27 mouse cellular contexts compared by ENCODE assay signal in the genomic region with DNA sequence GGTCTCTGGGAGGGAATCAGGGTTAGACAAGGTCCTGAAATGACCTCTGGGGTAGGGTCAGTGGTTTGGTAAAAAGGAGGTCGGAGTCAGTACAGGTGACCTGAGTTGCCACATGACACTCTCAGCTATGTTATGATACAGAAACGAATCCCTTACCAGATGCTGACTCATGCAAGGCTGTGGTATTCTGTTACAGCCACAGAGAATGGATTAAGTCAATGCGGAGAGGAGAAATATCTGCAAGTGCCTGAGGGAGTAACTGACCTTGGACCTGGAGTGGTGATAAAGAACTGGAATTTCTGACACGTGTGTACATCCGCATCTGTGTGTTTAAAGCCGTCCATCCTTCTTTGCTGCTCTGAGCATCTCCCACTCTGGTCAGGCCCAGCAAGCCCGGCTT. TPM values are rescaled to one million over a fixed set of nuclear protein-coding genes. Genes with fewer than 3 reads are reported as not detected.
DNase-seq lines count a peak whose midpoint lies in the region; ATAC-seq and TF ChIP-seq lines count a peak whose summit lies in the region.
"Had no signal": no experiment of that assay in that cellular context is flagged by ENCODE, and none has a peak within 500 bp of the region (broad histone marks: within the 10 kb centered on the region; RNA-seq: fewer than 3 reads in every experiment).

No protein-coding gene starts in this region.

- 0 out of 2 replicates have a peak, but pooled peaks cover 6% of the 10 kb centered on the region for H3K27me3 ChIP-seq in heart, embryonic 10.5 days (ENCODE audit: insufficient read depth, poor library complexity, severe bottlenecking)
- no peaks in the 10 kb centered on the region for H3K27me3 ChIP-seq in C2C12 (ENCODE audit: control insufficient read depth, insufficient read depth, insufficient read length)
- no peaks in the 10 kb centered on the region for H3K27me3 ChIP-seq in hindbrain, embryonic 10.5 days (ENCODE audit: insufficient read depth, poor library complexity, severe bottlenecking)
- H3K27me3 ChIP-seq: hindbrain, embryonic 12.5 days; midbrain, embryonic 15.5 days had no signal

- peak; percentile 62 for DNase-seq in heart, embryonic 10.5 days (ENCODE audit: low spot score)
- DNase-seq in heart, adult 8-10 months (ENCODE audit: low spot score): no peak
- DNase-seq in 3T3-L1 (ENCODE audit: low read depth, low spot score): peak; percentile 88
- no peak for DNase-seq in hindbrain, embryonic 10.5 days (ENCODE audit: low spot score)
- DNase-seq in retina, postnatal 1 day: no peak
- DNase-seq: adrenal gland, postnatal 36 days; cerebellum, adult 11-12 months; cerebellum, postnatal 25 days; gastrocnemius, adult 2 months; heart, postnatal 10 days; kidney, adult 2 months; kidney, postnatal 14 days; left cerebral cortex, postnatal 4 days; lung, adult 18-20 months; lung, postnatal 14 days; right cerebral cortex, adult 18-20 months had no signal

- WGBS in heart, embryonic 10.5 days: 68% methylated on average over 7 of the region's 7 CpGs
- 80% methylated on average over 7 of the region's 7 CpGs for WGBS in hindbrain, embryonic 10.5 days

- H3K9me3 ChIP-seq in heart, embryonic 10.5 days: no peaks in the 10 kb centered on the region
- H3K9me3 ChIP-seq in hindbrain, embryonic 10.5 days: no peaks in the 10 kb centered on the region
- H3K9me3 ChIP-seq: embryonic facial prominence, embryonic 13.5 days; hindbrain, embryonic 12.5 days; midbrain, embryonic 15.5 days had no signal

- no peaks in the 10 kb centered on the region for H3K36me3 ChIP-seq in heart, embryonic 10.5 days
- H3K36me3 ChIP-seq in C2C12 (ENCODE audit: control insufficient read depth, insufficient read depth): no peaks in the 10 kb centered on the region
- H3K36me3 ChIP-seq in hindbrain, embryonic 10.5 days: no peaks in the 10 kb centered on the region
- H3K36me3 ChIP-seq: embryonic facial prominence, embryonic 13.5 days; hindbrain, embryonic 12.5 days; midbrain, embryonic 15.5 days had no signal

- no peak overlapping the region for H3ac ChIP-seq in C2C12 (ENCODE audit: control insufficient read depth, insufficient read length, low read depth)

- no peak for TF ChIP-seq CTCF in C2C12 (IDR thresholded peaks at IDR 0.05; ENCODE audit: control insufficient read depth, insufficient read depth, insufficient read length)

- no peaks in the 10 kb centered on the region for H3K79me2 ChIP-seq in C2C12 (ENCODE audit: control insufficient read depth, insufficient read depth)

- H3K4me3 ChIP-seq in heart, embryonic 10.5 days: no peak overlapping the region
- H3K4me3 ChIP-seq in C2C12 (ENCODE audit: insufficient read depth, poor library complexity, severe bottlenecking): no peak overlapping the region
- no peak overlapping the region for H3K4me3 ChIP-seq in hindbrain, embryonic 10.5 days
- H3K4me3 ChIP-seq: embryonic facial prominence, embryonic 13.5 days; gastrocnemius, adult 2 months; hindbrain, embryonic 12.5 days; left cerebral cortex, adult 2 months; megakaryocyte, embryonic 14.5 days; midbrain, embryonic 15.5 days had no signal

- ATAC-seq in granulocyte monocyte progenitor cell, adult 5-6 weeks (replicated peaks; ENCODE audit: poor library complexity, severe bottlenecking): peak; percentile 34; the same call in 1 of the 2 replicates
- ATAC-seq: midbrain, embryonic 15.5 days had no signal

- no peaks in the 10 kb centered on the region for H3K79me3 ChIP-seq in C2C12 (ENCODE audit: low read depth)

- no peak overlapping the region for H3K27ac ChIP-seq in heart, embryonic 10.5 days
- H3K27ac ChIP-seq in hindbrain, embryonic 10.5 days: no peak overlapping the region
- H3K27ac ChIP-seq: embryonic facial prominence, embryonic 13.5 days; gastrocnemius, adult 2 months; hindbrain, embryonic 12.5 days; left cerebral cortex, adult 2 months; midbrain, embryonic 15.5 days had no signal

- no peaks in the 10 kb centered on the region for H3K4me1 ChIP-seq in heart, embryonic 10.5 days
- peaks cover 9% of the 10 kb centered on the region for H3K4me1 ChIP-seq in hindbrain, embryonic 10.5 days (replicated peaks)
- H3K4me1 ChIP-seq: midbrain, embryonic 15.5 days had no signal

TF ChIP-seq in C2C12, 6 proteins besides CTCF, POLR2A, EP300 and RAD21:
- TF ChIP-seq MYOG (IDR thresholded peaks at IDR 0.05; ENCODE audit: control insufficient read depth, extremely low read depth, insufficient read length): no peak
- TF ChIP-seq MYOD1 (IDR thresholded peaks at IDR 0.05; ENCODE audit: control insufficient read depth, insufficient read length, low read depth): peak; percentile 3
- TF ChIP-seq MAX (IDR thresholded peaks at IDR 0.05): no peak
- peak; percentile 67 for TF ChIP-seq FOSL1 (IDR thresholded peaks at IDR 0.05; ENCODE audit: insufficient read depth, low read length, poor library complexity, severe bottlenecking)
- TF ChIP-seq CEBPB (IDR thresholded peaks at IDR 0.05; ENCODE audit: low read depth): peak; percentile 37
- peak; percentile 50 for TF ChIP-seq USF1 (IDR thresholded peaks at IDR 0.05; ENCODE audit: low read depth)

RNA-seq across cellular contexts. Expression of gene Erv3, which starts 52.7 kb away (rescaled TPM):
- polyA plus RNA-seq in heart, embryonic 10.5 days (2016; fragmentation: Nextera tagmentation; extraction: Ambion mirVana): not detected in 2 replicates
- total RNA-seq in heart, adult 8-10 months (2022): not detected
- polyA plus RNA-seq in C2C12 (2012; fragmentation: generic; extraction: Trizol): not detected
- not detected in 2 replicates for total RNA-seq in granulocyte monocyte progenitor cell, adult 5-6 weeks (2014; fragmentation: Nextera tagmentation)
- not detected in 2 replicates for total RNA-seq in granulocyte monocyte progenitor cell, adult 5-6 weeks (2017)
- polyA plus RNA-seq in hindbrain, embryonic 10.5 days (2016; fragmentation: Nextera tagmentation; extraction: Ambion mirVana): 0.05 TPM in 1 of 2 replicates, not detected in the other
- total RNA-seq: adrenal gland, postnatal 36 days; CH12.LX; gastrocnemius, adult 2 months; heart, postnatal 10 days; left cerebral cortex, postnatal 4 days had no signal
- polyA plus RNA-seq: embryonic facial prominence, embryonic 13.5 days; heart, embryonic 11.5 days; hindbrain, embryonic 12.5 days; kidney, adult 2 months; liver, embryonic 11.5 days; midbrain, embryonic 15.5 days; neural tube, embryonic 11.5 days had no signal

Comparison
In these comparisons a context has a peak if more than half of its experiments do, and no peak if none do; other contexts are left out.
1. DNase-seq: peak in heart, embryonic 10.5 days (single experiment) and 3T3-L1 (single experiment); none in heart, adult 8-10 months (single experiment), hindbrain, embryonic 10.5 days (single experiment) and retina, postnatal 1 day (single experiment).